Mouse (Mus musculus) megakaryocyte, embryonic 14.5 days (primary cell): ENCODE data around the gene Prkaa1. TPM values are rescaled to one million over a fixed set of nuclear protein-coding genes. Genes with fewer than 3 reads are reported as not detected.

Source experiments
- H3K27me3 ChIP-seq: replicated peaks from 2 replicates; pipeline ENCODE3; 2012; ENCODE audit warnings: inconsistent platforms
- H3K36me3 ChIP-seq: replicated peaks from 2 replicates; pipeline ENCODE3; 2012; ENCODE audit warnings: low read length, inconsistent platforms, mixed read lengths
- H3K4me1 ChIP-seq: 2 replicates; pipeline ENCODE4 v1.6.1; 2012; ENCODE audit warnings: inconsistent platforms
- H3K4me3 ChIP-seq: replicated peaks from 2 replicates; pipeline ENCODE3; 2012; ENCODE audit warnings: moderate library complexity, mild to moderate bottlenecking, inconsistent platforms
- H3K9me3 ChIP-seq: 2 replicates; pipeline ENCODE4 v1.6.1; 2012; ENCODE audit warnings: inconsistent platforms
- FLI1 ChIP-seq: IDR thresholded peaks from 2 replicates; pipeline ENCODE4 v1.6.1; 2012; ENCODE audit warnings: low read length, inconsistent platforms, mixed read lengths
- GATA1 ChIP-seq: IDR thresholded peaks from 3 replicates; pipeline ENCODE4 v1.6.1; 2012; ENCODE audit warnings: mixed read lengths, low read length, inconsistent platforms, borderline replicate concordance
- polyA plus RNA-seq: library from polyadenylated mRNA; stranded (reverse); fragments of >175 nt; gene quantifications from 2 replicates; pipeline ENCODE4 v1.2.3, GENCODE M21; 2012; ENCODE audit warnings: low replicate concordance; ENCODE audit not compliant: insufficient read depth

Prkaa1 gene
- polyA plus RNA-seq, 1 experiment: 0.93 TPM

- H3K4me1 ChIP-seq: peaks cover 52% of the 10 kb centered on the region
- H3K4me3 ChIP-seq: no peak overlapping the region
- H3K27me3 ChIP-seq: no peaks in the 10 kb centered on the region
- no peaks in the 10 kb centered on the region for H3K9me3 ChIP-seq
- H3K36me3 ChIP-seq: peaks cover 29% of the 10 kb centered on the region
- TF ChIP-seq GATA1 (no peak), FLI1 (no peak)
Observed at GRCm38 (mm10) chr15:5157386-5157785, 13.7 kb downstream of the Prkaa1 start.

- H3K4me3 ChIP-seq: no peak overlapping the region
- peaks cover 49% of the 10 kb centered on the region for H3K4me1 ChIP-seq
- no peaks in the 10 kb centered on the region for H3K27me3 ChIP-seq
- peaks cover 39% of the 10 kb centered on the region for H3K36me3 ChIP-seq
- no peaks in the 10 kb centered on the region for H3K9me3 ChIP-seq
- TF ChIP-seq GATA1: no peak
- no peak for TF ChIP-seq FLI1
Observed at GRCm38 (mm10) chr15:5158827-5159226, 15.2 kb downstream of the Prkaa1 start.

- Histone ChIP-seq H3K27me3 (no peaks in the 10 kb centered on the region), H3K4me1 (peaks cover 4% of the 10 kb centered on the region), H3K4me3 (no peak overlapping the region), H3K9me3 (no peaks in the 10 kb centered on the region), H3K36me3 (peaks cover 75% of the 10 kb centered on the region)
- TF ChIP-seq GATA1: no peak
- no peak for TF ChIP-seq FLI1
Observed at GRCm38 (mm10) chr15:5165121-5165773, 21.6 kb downstream of the Prkaa1 start.

GRCm38 (mm10) chr15:5173217-5173820 is 29.7 kb downstream of the Prkaa1 start:
- TF ChIP-seq GATA1 (no peak), FLI1 (no peak)
- Histone ChIP-seq H3K36me3 (peaks cover 78% of the 10 kb centered on the region), H3K27me3 (no peaks in the 10 kb centered on the region), H3K4me3 (peak overlapping the region; percentile 85), H3K4me1 (peaks cover 26% of the 10 kb centered on the region), H3K9me3 (no peaks in the 10 kb centered on the region)

GRCm38 (mm10) chr15:5184668-5185330 is 41.1 kb downstream of the Prkaa1 start:
- H3K9me3 ChIP-seq: no peaks in the 10 kb centered on the region
- no peaks in the 10 kb centered on the region for H3K27me3 ChIP-seq
- peaks cover 54% of the 10 kb centered on the region for H3K4me1 ChIP-seq
- peaks cover 36% of the 10 kb centered on the region for H3K36me3 ChIP-seq
- peak overlapping the region; percentile 99 for H3K4me3 ChIP-seq
- TF ChIP-seq FLI1: no peak
- TF ChIP-seq GATA1: no peak

GRCm38 (mm10) chr15:5185366-5186292 is 42.0 kb downstream of the Prkaa1 start, which contains the start of gene Ttc33:
TSS of gene Ttc33 (plus strand) at chr15:5185525.
- Histone ChIP-seq H3K4me3 (peak within 1 kb of the TSS; percentile 99), H3K27me3 (no peaks in the 10 kb centered on the region), H3K9me3 (no peaks in the 10 kb centered on the region), H3K36me3 (peaks cover 36% of the 10 kb centered on the region), H3K4me1 (peaks cover 61% of the 10 kb centered on the region)
- TF ChIP-seq GATA1 (no peak), FLI1 (no peak)

GRCm38 (mm10) chr15:5186293-5186675 is 42.6 kb downstream of the Prkaa1 start:
- TF ChIP-seq FLI1: no peak
- no peak for TF ChIP-seq GATA1

GRCm38 (mm10) chr15:5187116-5187515 is 43.5 kb downstream of the Prkaa1 start:
- Histone ChIP-seq H3K9me3 (no peaks in the 10 kb centered on the region), H3K27me3 (no peaks in the 10 kb centered on the region), H3K36me3 (peaks cover 42% of the 10 kb centered on the region), H3K4me3 (peak overlapping the region; percentile 86), H3K4me1 (peaks cover 74% of the 10 kb centered on the region)
- TF ChIP-seq FLI1 (no peak), GATA1 (no peak)

More at GRCm38 (mm10) chr15:5186293-5186675, 42.6 kb downstream of the Prkaa1 start:
- Histone ChIP-seq H3K4me1 (peaks cover 68% of the 10 kb centered on the region), H3K27me3 (no peaks in the 10 kb centered on the region), H3K9me3 (no peaks in the 10 kb centered on the region), H3K36me3 (peaks cover 42% of the 10 kb centered on the region), H3K4me3 (peak overlapping the region; percentile 99)

- TF ChIP-seq FLI1 (no peak), GATA1 (no peak)
- peaks cover 44% of the 10 kb centered on the region for H3K36me3 ChIP-seq
- no peaks in the 10 kb centered on the region for H3K9me3 ChIP-seq
- H3K27me3 ChIP-seq: no peaks in the 10 kb centered on the region
- peaks cover 83% of the 10 kb centered on the region for H3K4me1 ChIP-seq
- peak overlapping the region; percentile 85 for H3K4me3 ChIP-seq
Observed at GRCm38 (mm10) chr15:5188029-5188428, 44.4 kb downstream of the Prkaa1 start.
